Comparison of ENCODE assay signal across 21 mouse cellular contexts in genomic region chr13:10107331-10107730, GRCm38 (mm10).
"Had no signal": no experiment of that assay in that cellular context is flagged by ENCODE, and none has a peak within 500 bp of the region (broad histone marks: within the 10 kb centered on the region; RNA-seq: fewer than 3 reads in every experiment).

No protein-coding gene starts in this region.

- H3K4me1 ChIP-seq: intestine, embryonic 15.5 days; kidney, embryonic 15.5 days; limb, embryonic 12.5 days; limb, embryonic 15.5 days; liver, embryonic 13.5 days; megakaryocyte, embryonic 14.5 days; midbrain, embryonic 10.5 days; midbrain, embryonic 13.5 days; neural tube, embryonic 12.5 days; neural tube, embryonic 15.5 days; stomach, embryonic 15.5 days had no signal

- H3K4me2 ChIP-seq: intestine, embryonic 15.5 days; kidney, embryonic 15.5 days; limb, embryonic 12.5 days; limb, embryonic 15.5 days; liver, embryonic 13.5 days; midbrain, embryonic 13.5 days; neural tube, embryonic 12.5 days; neural tube, embryonic 15.5 days; stomach, embryonic 15.5 days had no signal

- H3K27ac ChIP-seq: intestine, embryonic 15.5 days; kidney, embryonic 15.5 days; limb, embryonic 12.5 days; limb, embryonic 15.5 days; liver, embryonic 13.5 days; midbrain, embryonic 10.5 days; midbrain, embryonic 13.5 days; neural tube, embryonic 12.5 days; neural tube, embryonic 15.5 days; stomach, embryonic 15.5 days had no signal

- H3K27me3 ChIP-seq: intestine, embryonic 15.5 days; kidney, embryonic 15.5 days; limb, embryonic 12.5 days; limb, embryonic 15.5 days; liver, embryonic 13.5 days; megakaryocyte, embryonic 14.5 days; midbrain, embryonic 13.5 days; neural tube, embryonic 12.5 days; neural tube, embryonic 15.5 days; stomach, embryonic 15.5 days had no signal

- H3K36me3 ChIP-seq: intestine, embryonic 15.5 days; kidney, embryonic 15.5 days; limb, embryonic 12.5 days; limb, embryonic 15.5 days; liver, embryonic 13.5 days; midbrain, embryonic 10.5 days; midbrain, embryonic 13.5 days; neural tube, embryonic 12.5 days; neural tube, embryonic 15.5 days; stomach, embryonic 15.5 days had no signal

- ATAC-seq: intestine, embryonic 15.5 days; midbrain, embryonic 13.5 days had no signal

- H3K9me3 ChIP-seq: intestine, embryonic 15.5 days; kidney, embryonic 15.5 days; limb, embryonic 12.5 days; limb, embryonic 15.5 days; liver, embryonic 13.5 days; megakaryocyte, embryonic 14.5 days; midbrain, embryonic 10.5 days; midbrain, embryonic 13.5 days; neural tube, embryonic 12.5 days; neural tube, embryonic 15.5 days; stomach, embryonic 15.5 days had no signal

- H3K4me3 ChIP-seq: intestine, embryonic 15.5 days; kidney, embryonic 15.5 days; limb, embryonic 12.5 days; limb, embryonic 15.5 days; liver, embryonic 13.5 days; megakaryocyte, embryonic 14.5 days; midbrain, embryonic 10.5 days; midbrain, embryonic 13.5 days; neural tube, embryonic 12.5 days; neural tube, embryonic 15.5 days; stomach, embryonic 15.5 days had no signal

- DNase-seq: kidney, adult 11 months; kidney, adult 8-10 months; kidney, postnatal 10 days; kidney, postnatal 36 days; left cerebral cortex, postnatal 4 days; liver, embryonic 13.5 days; lung, adult 2 months; lung, postnatal 14 days; lung, postnatal 4 days; retina, postnatal 1 day; thymus, postnatal 36 days had no signal

- H3K9ac ChIP-seq: intestine, embryonic 15.5 days; kidney, embryonic 15.5 days; limb, embryonic 12.5 days; limb, embryonic 15.5 days; liver, embryonic 13.5 days; midbrain, embryonic 13.5 days; neural tube, embryonic 12.5 days; neural tube, embryonic 15.5 days; stomach, embryonic 15.5 days had no signal
